Mouse (Mus musculus): ENCODE data around the gene Rer1. TPM values are rescaled to one million over a fixed set of nuclear protein-coding genes. Genes with fewer than 3 reads are reported as not detected.
A peak's percentile ranks its signal among the peaks of the same experiment; 100 is the strongest.

Rer1 gene
- polyA plus RNA-seq, 1 experiment from 2014 or later: 145 TPM

- Histone ChIP-seq H3K4me1 (replicated peaks; ENCODE audit: control insufficient read depth, insufficient read depth, low read length) (peaks cover 39% of the 10 kb centered on the region), H3K27me3 (ENCODE audit: control insufficient read depth, insufficient read depth, low read length) (no peaks in the 10 kb centered on the region), H3K9ac (0 out of 2 replicates have a peak overlapping the region, but pooled peaks have one; percentile 1), H3K4me2 (replicated peaks) (no peak overlapping the region), H3K36me3 (replicated peaks; ENCODE audit: control insufficient read depth, insufficient read depth) (no peaks in the 10 kb centered on the region), H3K27ac (peak overlapping the region; percentile 14; the same call in 1 of the 2 replicates), H3K4me3 (replicated peaks; ENCODE audit: low read length) (no peak overlapping the region), H3K9me3 (ENCODE audit: control insufficient read depth, low read length) (no peaks in the 10 kb centered on the region)
- ATAC-seq (ENCODE audit: low FRiP score): 0 out of 2 replicates have a peak, but pooled peaks have one; percentile 43
- no peak for DNase-seq (ENCODE audit: low spot score)
- WGBS: 68% methylated on average over 11 of the region's 11 CpGs
These were observed 61.8 kb downstream of the Rer1 start for GRCm38 (mm10) chr4:155024170-155025010.

Other genes with a start within 250 kb of the Rer1 start
- gene Ttc34, start 248.9 kb downstream of the Rer1 start, polyA plus RNA-seq (2014; fragmentation: Nextera tagmentation; extraction: Ambion mirVana): 1.7 and 2.4 TPM in 2 replicates
- gene Mmel1, start 216.8 kb downstream of the Rer1 start, polyA plus RNA-seq (2014; fragmentation: Nextera tagmentation; extraction: Ambion mirVana): 0.23 and 0.65 TPM in 2 replicates
- gene Fam213b, start 187.2 kb downstream of the Rer1 start, polyA plus RNA-seq (2014; fragmentation: Nextera tagmentation; extraction: Ambion mirVana): 55.9 and 57.1 TPM in 2 replicates
- 0.40 TPM in 1 of 2 replicates, not detected in the other for gene Tnfrsf14, start 157.8 kb downstream of the Rer1 start, polyA plus RNA-seq (2014; fragmentation: Nextera tagmentation; extraction: Ambion mirVana)
- 70.0 and 102 TPM in 2 replicates for gene Hes5, start 125.5 kb downstream of the Rer1 start, polyA plus RNA-seq (2014; fragmentation: Nextera tagmentation; extraction: Ambion mirVana)
- 34.1 and 34.4 TPM in 2 replicates for gene Pank4, start 122.3 kb downstream of the Rer1 start, polyA plus RNA-seq (2014; fragmentation: Nextera tagmentation; extraction: Ambion mirVana)
- gene Plch2, start 29.6 kb downstream of the Rer1 start, polyA plus RNA-seq (2014; fragmentation: Nextera tagmentation; extraction: Ambion mirVana): 13.4 and 13.8 TPM in 2 replicates
- gene Pex10, start 19.4 kb downstream of the Rer1 start, polyA plus RNA-seq (2014; fragmentation: Nextera tagmentation; extraction: Ambion mirVana): 5.4 and 7.0 TPM in 2 replicates
- 6.1 and 8.7 TPM in 2 replicates for gene Morn1, start 195 bp upstream of the Rer1 start, polyA plus RNA-seq (2014; fragmentation: Nextera tagmentation; extraction: Ambion mirVana)
- 15.1 and 15.6 TPM in 2 replicates for gene Ski, start 136.2 kb upstream of the Rer1 start, polyA plus RNA-seq (2014; fragmentation: Nextera tagmentation; extraction: Ambion mirVana)
- 69.0 and 76.0 TPM in 2 replicates for gene Faap20, start 163.4 kb upstream of the Rer1 start, polyA plus RNA-seq (2014; fragmentation: Nextera tagmentation; extraction: Ambion mirVana)

Data from hindbrain, embryonic 14.5 days (tissue).